Mouse (Mus musculus) small intestine, adult 2 months (tissue): ENCODE results near the gene Acmsd. TPM values are rescaled to one million over a fixed set of nuclear protein-coding genes. Genes with fewer than 3 reads are reported as not detected.

Experiments
- H3K27ac ChIP-seq: fragments of 200-500 bp; 2 replicates; pipeline ENCODE4 v1.5.1; 2012; ENCODE audit warnings: low read depth, low read length, control low read depth, inconsistent platforms; ENCODE audit not compliant: insufficient read depth
- H3K27me3 ChIP-seq: fragments of 200-500 bp; 2 replicates; pipeline ENCODE4 v1.6.1; 2012; ENCODE audit warnings: mild to moderate bottlenecking, moderate library complexity, low read length, inconsistent platforms; ENCODE audit not compliant: control insufficient read depth, insufficient read depth
- H3K36me3 ChIP-seq: fragments of 200-500 bp; 2 replicates; pipeline ENCODE4 v1.6.1; 2012; ENCODE audit warnings: mild to moderate bottlenecking, low read length, control low read depth, inconsistent platforms; ENCODE audit not compliant: control insufficient read depth, insufficient read depth
- H3K4me1 ChIP-seq: fragments of 200-500 bp; 2 replicates; pipeline ENCODE4 v1.6.1; 2012; ENCODE audit warnings: low read length, inconsistent platforms, mixed read lengths; ENCODE audit not compliant: control insufficient read depth, insufficient read depth, insufficient read length
- H3K4me3 ChIP-seq: fragments of 200-500 bp; 2 replicates; pipeline ENCODE4 v1.5.1; 2012; ENCODE audit warnings: low read depth, mild to moderate bottlenecking, control low read depth, inconsistent platforms, low read length, moderate library complexity
- CTCF ChIP-seq: fragments of 200-500 bp; IDR thresholded peaks from 2 replicates; pipeline ENCODE4 v1.5.1; 2012; ENCODE audit warnings: low read depth, mild to moderate bottlenecking, control low read depth, inconsistent platforms, low read length, moderate library complexity, mixed read lengths; ENCODE audit not compliant: insufficient replicate concordance, insufficient read length; ENCODE audit errors: extremely low read depth
- POLR2A ChIP-seq: fragments of 200-500 bp; IDR thresholded peaks from 2 replicates; pipeline ENCODE4 v1.6.1; 2012; ENCODE audit warnings: low read depth, mild to moderate bottlenecking, control low read depth, inconsistent platforms, low read length, moderate library complexity
- WGBS: fragments of 180-500 bp; shearing (Covaris S2); methylation state at CpG from one replicate; pipeline ENCODE4 v1.1.7; 2018; 5-methylcytosine and 5-hydroxymethylcytosine counted together
- polyA plus RNA-seq: library from polyadenylated mRNA; depleted of rRNA; stranded (reverse); fragments of >200 nt; gene quantifications from 2 replicates; pipeline ENCODE4 v1.2.3, GENCODE M21; 2012

Gene Acmsd
- polyA plus RNA-seq, 1 experiment, result not detected

DNA sequence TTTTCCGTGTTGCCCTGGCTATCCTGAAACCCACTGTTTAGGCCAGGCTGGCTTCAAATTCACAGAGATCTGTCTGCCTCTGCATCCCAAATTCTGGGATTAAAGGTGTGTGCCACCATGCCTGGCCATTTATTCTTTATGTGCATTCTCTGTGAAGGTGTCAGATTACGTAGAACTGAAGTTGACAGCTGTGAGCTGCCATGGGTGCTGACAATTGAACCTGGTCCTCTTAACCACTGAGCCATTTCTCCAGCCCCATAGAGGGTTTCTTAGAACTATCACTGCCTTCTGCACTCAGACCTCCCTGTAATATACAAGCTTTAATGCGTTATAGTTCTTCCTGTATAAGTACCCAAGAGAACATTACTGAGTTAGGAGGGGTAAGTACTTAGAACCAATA, 49.4 kb downstream of the Acmsd start:
- WGBS, result 86% methylated on average over 3 of the region's 3 CpGs
- Histone ChIP-seq H3K4me3 (no peak overlapping the region), H3K36me3 (peaks cover 6% of the 10 kb centered on the region), H3K4me1 (peaks cover 6% of the 10 kb centered on the region; the same call in 1 of the 2 replicates), H3K27ac (no peak overlapping the region), H3K27me3 (no peaks in the 10 kb centered on the region)
- TF ChIP-seq CTCF (no peak), POLR2A (no peak)

DNA sequence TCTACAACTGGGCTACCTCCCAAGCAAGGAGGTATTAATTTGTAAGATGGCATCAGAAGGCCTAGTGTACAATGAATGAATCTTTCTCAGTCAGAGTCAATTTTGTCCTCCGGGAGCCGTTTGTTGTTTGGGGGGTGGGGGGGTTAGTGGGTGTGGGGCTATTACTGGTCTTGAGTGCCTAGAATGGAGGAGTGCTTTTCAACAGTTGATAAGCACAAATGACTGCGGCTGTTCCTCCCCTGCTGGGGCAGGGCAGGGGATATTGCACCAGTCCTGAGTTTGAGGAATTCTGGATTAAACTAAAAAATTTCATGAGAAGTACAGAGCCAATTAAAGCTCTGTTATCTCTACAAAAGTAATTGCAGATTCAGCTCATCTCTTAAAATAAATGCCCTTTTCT, 50.9 kb downstream of the Acmsd start:
- peaks cover 6% of the 10 kb centered on the region; the same call in 1 of the 2 replicates for H3K4me1 ChIP-seq
- peaks cover 6% of the 10 kb centered on the region for H3K36me3 ChIP-seq
- H3K27ac ChIP-seq, result no peak overlapping the region
- WGBS, result 29% methylated on average over 3 of the region's 3 CpGs
- H3K27me3 ChIP-seq, result no peaks in the 10 kb centered on the region
- no peak overlapping the region for H3K4me3 ChIP-seq
- no peak for TF ChIP-seq CTCF
- TF ChIP-seq POLR2A, result no peak

DNA sequence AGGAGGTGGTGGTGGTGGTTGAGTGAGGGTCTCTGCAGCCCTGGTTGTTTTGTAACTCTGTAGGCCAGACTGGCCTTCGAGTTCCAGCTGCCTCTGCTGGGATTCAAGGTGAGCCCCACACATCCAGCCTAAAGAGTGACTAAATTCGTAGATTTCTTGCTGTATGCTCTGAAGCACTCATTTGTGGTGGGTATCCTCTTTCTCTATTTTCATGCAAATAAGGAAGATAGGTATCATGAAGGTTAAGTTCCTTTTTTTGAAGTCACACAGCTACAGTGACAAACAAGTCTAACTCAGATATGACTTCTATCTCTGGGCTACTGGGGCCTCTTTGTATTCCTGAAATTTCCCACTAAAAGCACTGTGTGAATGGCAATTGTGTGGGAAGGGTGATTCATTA, 51.6 kb downstream of the Acmsd start:
- Histone ChIP-seq H3K4me1 (peaks cover 6% of the 10 kb centered on the region; the same call in 1 of the 2 replicates), H3K4me3 (no peak overlapping the region), H3K27me3 (no peaks in the 10 kb centered on the region), H3K27ac (no peak overlapping the region), H3K36me3 (peaks cover 6% of the 10 kb centered on the region)
- WGBS, result 66% methylated on average over 2 of the region's 2 CpGs
- no peak for TF ChIP-seq POLR2A
- TF ChIP-seq CTCF, result no peak

DNA sequence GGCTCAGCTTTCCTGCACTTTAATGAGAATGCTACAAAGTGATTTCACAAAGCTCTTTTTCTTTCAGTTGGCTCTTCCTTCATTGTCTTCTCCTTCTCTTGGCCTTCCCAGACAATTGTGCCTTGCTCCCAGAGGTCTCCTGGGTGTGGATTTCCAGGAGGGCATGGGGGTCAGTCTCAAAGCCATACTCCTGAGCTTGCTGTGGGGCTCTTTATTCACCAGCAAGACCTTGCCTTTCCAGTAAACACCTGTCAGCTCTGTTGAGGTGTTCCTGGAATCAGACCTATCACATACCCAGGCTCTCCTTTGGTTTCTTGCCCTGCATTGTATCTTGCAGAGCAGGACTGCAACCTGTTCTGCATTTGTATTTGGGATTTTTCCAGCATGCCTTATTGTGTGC, 54.6 kb downstream of the Acmsd start:
- Histone ChIP-seq H3K27me3 (no peaks in the 10 kb centered on the region), H3K4me3 (no peak overlapping the region), H3K4me1 (peaks cover 6% of the 10 kb centered on the region), H3K27ac (no peak overlapping the region), H3K36me3 (peaks cover 4% of the 10 kb centered on the region)
- TF ChIP-seq POLR2A (no peak), CTCF (no peak)

DNA sequence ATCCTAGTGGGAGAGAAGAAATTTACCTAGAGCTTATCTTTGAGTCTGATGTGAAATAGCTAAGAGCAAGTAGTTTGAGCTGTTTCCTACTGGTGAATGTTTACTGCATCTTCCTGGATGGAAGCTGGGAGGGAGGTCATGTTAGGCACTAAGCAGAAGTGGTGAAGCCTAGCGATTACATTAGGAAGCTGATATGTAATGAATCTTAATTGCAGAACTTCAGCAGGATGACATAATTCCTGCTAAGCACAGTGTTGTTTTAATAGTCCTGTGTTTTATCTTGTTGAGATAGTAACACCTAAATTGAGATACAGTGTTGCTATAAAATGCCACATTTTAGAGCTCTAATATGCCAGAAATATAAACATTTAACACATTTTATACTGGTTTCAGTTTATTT, 56.7 kb downstream of the Acmsd start:
- no peaks in the 10 kb centered on the region for H3K27me3 ChIP-seq
- no peak overlapping the region for H3K4me3 ChIP-seq
- WGBS, result 15% methylated on average over 1 of the region's 1 CpGs
- H3K36me3 ChIP-seq, result peaks cover 1% of the 10 kb centered on the region; the same call in 1 of the 2 replicates
- TF ChIP-seq CTCF (no peak), POLR2A (no peak)
- H3K27ac ChIP-seq, result no peak overlapping the region
- peaks cover 6% of the 10 kb centered on the region for H3K4me1 ChIP-seq

DNA sequence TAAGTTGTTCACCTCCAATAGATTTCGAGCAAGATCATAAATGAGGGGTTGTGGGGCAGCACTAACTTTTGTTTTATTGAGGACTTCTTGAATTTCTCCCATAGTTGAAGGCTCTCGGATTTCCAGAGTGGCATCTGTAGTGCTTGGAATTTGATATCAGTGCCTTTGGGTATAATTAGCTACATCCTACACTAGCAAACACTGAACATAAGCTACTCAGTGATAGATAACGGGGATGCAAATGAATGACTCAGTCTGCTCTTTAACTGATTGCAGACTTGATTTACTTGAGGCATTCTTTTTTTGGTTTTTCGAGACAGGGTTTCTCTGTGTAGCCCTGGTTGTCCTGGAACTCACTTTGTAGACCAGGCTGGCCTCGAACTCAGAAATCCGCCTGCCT, 59.7 kb downstream of the Acmsd start:
- Histone ChIP-seq H3K36me3 (peaks cover 13% of the 10 kb centered on the region), H3K27ac (no peak overlapping the region), H3K27me3 (no peaks in the 10 kb centered on the region), H3K4me3 (no peak overlapping the region), H3K4me1 (peaks cover 4% of the 10 kb centered on the region)
- WGBS, result 81% methylated on average over 6 of the region's 6 CpGs
- TF ChIP-seq POLR2A (no peak), CTCF (no peak)

DNA sequence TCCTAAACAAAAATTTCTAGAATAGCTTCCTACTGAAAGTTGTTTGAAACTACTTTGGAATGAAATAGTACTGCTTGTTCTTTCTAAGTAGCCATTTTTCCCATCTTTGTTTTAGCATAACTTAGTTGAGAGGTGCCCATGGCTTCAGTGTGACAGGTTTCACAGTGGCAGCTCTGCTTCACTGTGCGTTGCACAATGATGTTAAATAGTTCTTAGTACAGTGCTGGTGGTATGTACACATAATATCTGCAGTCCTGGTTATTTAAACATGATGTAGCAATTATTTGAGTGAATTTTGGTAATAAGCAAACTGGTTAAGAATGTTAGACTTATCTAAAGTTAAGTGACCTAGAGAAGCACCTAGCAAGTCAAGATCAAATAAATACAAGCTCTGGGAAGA, 64.2 kb downstream of the Acmsd start:
- WGBS, result 90% methylated on average over 1 of the region's 1 CpGs

More for the DNA sequence above, 64.2 kb downstream of the Acmsd start:
- Histone ChIP-seq H3K27ac (no peak overlapping the region), H3K27me3 (no peaks in the 10 kb centered on the region), H3K36me3 (peaks cover 26% of the 10 kb centered on the region), H3K4me3 (no peak overlapping the region), H3K4me1 (no peaks in the 10 kb centered on the region)
- TF ChIP-seq POLR2A (no peak), CTCF (no peak)
